Mouse (Mus musculus) heart, embryonic 11.5 days (tissue): Measurements from ENCODE around the gene Flt3. TPM values are rescaled to one million over a fixed set of nuclear protein-coding genes. Genes with fewer than 3 reads are reported as not detected.

Experiments used
- ATAC-seq: fragments of 200-750 bp; cut with Nextera tagmentation; replicated peaks from 2 replicates; pipeline ENCODE4 v1.8.0; 2017; ENCODE audit warnings: moderate library complexity; ENCODE audit not compliant: insufficient number of reproducible peaks, low FRiP score, low TSS enrichment
- H3K27ac ChIP-seq: fragments of 300-500 bp; sonication (generic); 2 replicates; pipeline ENCODE4 v1.5.1; 2014; ENCODE audit warnings: mild to moderate bottlenecking, low read depth, low read length
- H3K27me3 ChIP-seq: fragments of 300-500 bp; sonication (generic); 2 replicates; pipeline ENCODE4 v1.6.1; 2014; ENCODE audit warnings: mild to moderate bottlenecking, low read length, mixed read lengths; ENCODE audit not compliant: control insufficient read depth, insufficient read depth
- H3K36me3 ChIP-seq: fragments of 300-500 bp; sonication (generic); 2 replicates; pipeline ENCODE4 v1.6.1; 2014; ENCODE audit warnings: mild to moderate bottlenecking, low read length, moderate library complexity, mixed read lengths; ENCODE audit not compliant: control insufficient read depth, insufficient read depth
- H3K4me1 ChIP-seq: fragments of 300-500 bp; sonication (generic); 2 replicates; pipeline ENCODE4 v1.6.1; 2014; ENCODE audit warnings: low read length; ENCODE audit not compliant: control insufficient read depth, insufficient read depth
- H3K4me2 ChIP-seq: fragments of 300-500 bp; sonication (generic); 2 replicates; pipeline ENCODE4 v1.6.1; 2014; ENCODE audit warnings: mild to moderate bottlenecking, moderate library complexity
- H3K4me3 ChIP-seq: fragments of 300-500 bp; sonication (generic); 2 replicates; pipeline ENCODE4 v1.5.1; 2014; ENCODE audit warnings: low read depth, low read length
- H3K9ac ChIP-seq: fragments of 300-500 bp; sonication (generic); 2 replicates; pipeline ENCODE4 v1.6.1; 2014; ENCODE audit warnings: mild to moderate bottlenecking, low read depth, low read length, moderate library complexity
- H3K9me3 ChIP-seq: fragments of 300-500 bp; sonication (generic); replicated peaks from 2 replicates; pipeline ENCODE4 v1.6.1; 2016; ENCODE audit warnings: low read length; ENCODE audit not compliant: control insufficient read depth
- WGBS: fragments of 180-500 bp; shearing (Covaris S2); extraction: QIAGEN DNeasy Blood & Tissue Kit; methylation state at CpG from one replicate; pipeline ENCODE4 v1.1.7; 2014; ENCODE audit not compliant: insufficient replicate concordance; 5-methylcytosine and 5-hydroxymethylcytosine counted together
- polyA plus RNA-seq: library from polyadenylated mRNA; unstranded; fragments of >200 nt; fragmentation: Nextera tagmentation; extraction: Ambion mirVana; gene quantifications from 2 replicates; pipeline ENCODE4 v1.2.1, GENCODE M21; 2014

The Flt3 gene
- polyA plus RNA-seq, 1 experiment from 2014 or later: 0.10 TPM

DNA sequence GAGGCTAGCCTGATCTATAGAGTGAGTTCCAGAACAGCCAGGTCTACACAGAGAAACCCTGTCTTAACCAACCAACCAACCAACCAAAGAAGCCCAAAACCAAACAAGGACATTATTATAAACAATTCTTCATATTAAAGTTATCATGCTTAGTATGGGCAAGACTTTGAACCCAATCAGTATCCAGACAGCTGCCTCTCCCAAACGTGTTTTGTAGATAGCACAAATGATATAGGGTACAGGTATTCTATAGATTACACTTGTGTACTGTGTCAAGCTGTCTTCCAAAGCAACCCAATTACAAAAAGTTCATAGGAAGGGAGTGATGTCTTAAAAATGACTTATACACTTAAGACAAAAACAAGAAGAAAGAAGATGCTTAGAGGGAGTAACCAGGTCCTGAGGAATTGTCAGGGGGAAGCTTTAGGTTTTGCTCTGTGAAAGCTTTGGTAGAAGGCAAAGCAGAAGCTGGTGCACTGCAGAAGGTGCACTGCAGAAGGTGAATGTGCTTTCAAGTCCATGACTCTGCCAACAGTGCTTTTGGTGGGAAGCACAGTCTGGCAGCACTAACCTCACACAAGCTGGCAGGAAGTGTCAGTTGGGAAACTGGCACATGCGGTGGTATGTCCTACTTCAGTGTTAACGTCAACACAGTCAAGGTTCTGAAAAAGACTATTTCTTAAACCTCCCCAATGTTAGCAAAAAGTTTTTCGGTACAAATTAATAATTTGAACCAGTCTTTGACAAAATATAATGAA is 25.9 kb upstream of the Flt3 start:
- H3K4me2 ChIP-seq: no peak overlapping the region
- no peak overlapping the region for H3K9ac ChIP-seq
- H3K4me1 ChIP-seq: no peaks in the 10 kb centered on the region
- H3K36me3 ChIP-seq: no peaks in the 10 kb centered on the region
- no peaks in the 10 kb centered on the region for H3K9me3 ChIP-seq
- ATAC-seq: no peak
- H3K27me3 ChIP-seq: no peaks in the 10 kb centered on the region
- no peak overlapping the region for H3K4me3 ChIP-seq
- H3K27ac ChIP-seq: no peak overlapping the region
- WGBS: 75% methylated on average over 4 of the region's 4 CpGs

DNA sequence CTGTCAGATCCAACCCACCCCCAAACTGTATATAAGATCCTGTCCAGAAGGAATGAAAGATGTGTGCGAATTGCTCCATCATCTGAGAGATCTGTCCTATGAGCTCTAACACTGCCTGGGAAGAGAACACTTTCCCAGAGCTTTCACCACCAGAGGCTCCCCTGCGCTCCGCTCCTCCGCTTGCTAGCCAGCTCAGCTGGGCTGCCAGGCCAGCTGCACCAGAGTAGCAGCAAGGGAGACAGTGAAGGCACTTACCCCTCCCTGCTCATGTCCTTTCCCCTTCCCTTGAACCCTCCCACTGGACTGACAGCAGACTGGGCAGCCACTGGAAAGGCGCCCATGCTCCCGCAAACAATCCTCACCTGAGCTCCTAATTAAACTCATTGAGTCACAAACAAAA is 23.3 kb upstream of the Flt3 start:
- Histone ChIP-seq H3K36me3 (no peaks in the 10 kb centered on the region), H3K4me3 (no peak overlapping the region), H3K4me1 (peaks cover under 1% of the 10 kb centered on the region; the same call in 1 of the 2 replicates), H3K27me3 (no peaks in the 10 kb centered on the region), H3K4me2 (no peak overlapping the region), H3K9me3 (no peaks in the 10 kb centered on the region), H3K9ac (no peak overlapping the region), H3K27ac (no peak overlapping the region)
- WGBS: 26% methylated on average over 6 of the region's 6 CpGs
- ATAC-seq: no peak

DNA sequence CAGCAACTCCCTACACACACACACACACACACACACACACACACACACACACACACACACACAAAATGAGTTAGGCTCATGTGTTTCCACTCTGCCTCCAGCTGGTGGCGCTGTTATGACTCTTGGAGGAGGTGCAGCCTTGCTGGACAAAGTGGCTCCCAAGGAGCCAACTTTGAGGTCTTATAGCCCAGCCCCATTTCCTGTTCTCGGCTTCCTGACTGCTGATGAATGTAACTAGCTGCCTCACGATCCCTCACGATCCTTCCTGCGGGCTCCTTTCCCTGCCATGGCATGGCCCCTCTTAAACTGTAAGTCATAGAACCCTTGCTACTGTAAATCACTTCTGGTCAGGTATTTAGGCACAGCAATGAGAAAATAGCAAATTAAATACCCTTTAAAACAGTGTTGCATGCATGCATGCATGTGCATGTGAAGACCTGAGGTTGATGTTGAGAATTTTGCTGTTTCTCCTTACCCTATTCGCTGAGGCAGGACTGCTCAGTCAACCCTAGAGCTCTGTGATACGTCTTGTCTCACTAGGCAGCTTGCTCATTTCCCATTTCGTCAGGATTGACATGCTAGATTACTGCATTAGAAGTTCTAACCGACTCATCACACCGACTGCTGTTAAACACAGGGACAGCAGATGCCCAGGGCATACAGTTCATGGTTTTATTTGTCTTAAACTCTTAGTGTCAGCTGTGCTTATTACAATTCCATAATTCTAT is 18.3 kb upstream of the Flt3 start:
- WGBS: 26% methylated on average over 10 of the region's 10 CpGs
- Histone ChIP-seq H3K36me3 (no peaks in the 10 kb centered on the region), H3K4me3 (no peak overlapping the region), H3K27me3 (no peaks in the 10 kb centered on the region), H3K4me2 (peak overlapping the region; percentile 48), H3K4me1 (peaks cover 3% of the 10 kb centered on the region; the same call in 1 of the 2 replicates), H3K27ac (no peak overlapping the region), H3K9me3 (no peaks in the 10 kb centered on the region), H3K9ac (no peak overlapping the region)
- ATAC-seq: no peak

DNA sequence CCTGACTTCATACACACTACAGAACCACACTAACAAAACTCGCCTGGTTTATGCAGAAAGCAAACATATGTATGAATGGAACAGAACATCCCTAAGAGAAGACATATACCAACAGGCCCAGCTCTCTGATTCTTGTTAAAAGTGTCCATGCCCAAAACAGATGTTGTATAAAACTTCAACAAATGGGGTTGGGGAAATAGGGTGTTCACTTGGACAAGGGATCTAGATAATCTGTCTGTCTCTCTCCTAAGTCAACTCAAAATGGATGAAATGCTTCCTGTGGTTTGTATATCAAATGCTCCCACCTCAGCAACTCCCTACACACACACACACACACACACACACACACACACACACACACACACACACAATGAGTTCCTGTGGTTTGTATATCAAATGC is 17.7 kb upstream of the Flt3 start:
- Histone ChIP-seq H3K4me2 (no peak overlapping the region; the same call in 1 of the 2 replicates), H3K36me3 (no peaks in the 10 kb centered on the region), H3K4me3 (no peak overlapping the region), H3K4me1 (peaks cover 3% of the 10 kb centered on the region; the same call in 1 of the 2 replicates), H3K27ac (no peak overlapping the region), H3K9me3 (no peaks in the 10 kb centered on the region), H3K9ac (no peak overlapping the region), H3K27me3 (no peaks in the 10 kb centered on the region)
- ATAC-seq: no peak
- 58% methylated on average over 1 of the region's 1 CpGs for WGBS

DNA sequence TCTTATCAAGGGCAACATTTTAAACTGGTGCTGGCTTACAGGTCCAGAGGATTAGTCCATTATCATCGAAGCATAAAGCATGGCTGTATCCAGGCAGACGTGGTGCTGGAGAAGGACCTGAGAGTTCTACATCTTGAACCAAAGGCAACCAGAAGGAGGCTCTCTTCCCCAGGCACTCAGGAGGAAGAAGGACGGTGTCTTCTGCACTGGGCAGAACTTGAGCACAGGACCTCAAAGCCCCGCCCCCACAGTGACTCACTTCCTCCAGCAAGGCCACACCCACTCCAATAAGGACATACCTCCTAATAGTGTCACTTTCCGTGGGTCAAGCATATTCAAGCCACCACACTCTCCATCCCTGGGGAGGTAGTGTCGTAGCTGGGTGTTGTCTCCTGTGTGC is 10.3 kb upstream of the Flt3 start:
- Histone ChIP-seq H3K4me3 (no peak overlapping the region), H3K27ac (no peak overlapping the region), H3K4me2 (no peak overlapping the region), H3K9ac (no peak overlapping the region), H3K27me3 (no peaks in the 10 kb centered on the region), H3K4me1 (no peaks in the 10 kb centered on the region), H3K36me3 (no peaks in the 10 kb centered on the region), H3K9me3 (no peaks in the 10 kb centered on the region)
- WGBS: 81% methylated on average over 6 of the region's 6 CpGs
- no peak for ATAC-seq

DNA sequence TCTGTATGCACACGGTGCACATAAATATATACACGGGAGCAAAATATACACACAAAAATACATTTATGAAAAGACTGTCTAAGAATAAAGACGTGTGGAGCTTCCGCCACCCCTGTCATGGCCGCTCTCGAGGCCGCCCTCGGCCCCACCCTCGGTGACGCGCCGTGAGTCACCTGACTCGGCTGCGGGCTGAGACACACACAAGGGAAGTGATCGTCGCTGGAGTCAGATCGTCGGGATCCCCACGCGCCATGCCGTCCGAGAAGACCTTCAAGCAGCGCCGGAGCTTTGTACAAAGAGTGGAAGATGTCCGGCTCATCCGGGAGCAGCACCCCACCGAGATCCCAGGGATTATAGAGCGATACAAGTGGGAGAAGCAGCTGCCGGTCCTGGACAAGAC is 8.4 kb upstream of the Flt3 start:
- Histone ChIP-seq H3K9ac (no peak overlapping the region), H3K4me2 (peak overlapping the region; percentile 45), H3K9me3 (no peaks in the 10 kb centered on the region), H3K4me1 (no peaks in the 10 kb centered on the region), H3K27me3 (no peaks in the 10 kb centered on the region), H3K27ac (no peak overlapping the region), H3K4me3 (peak overlapping the region; percentile 28), H3K36me3 (no peaks in the 10 kb centered on the region)
- WGBS: 39% methylated on average over 29 of the region's 29 CpGs
- peak; percentile 65; the same call in 1 of the 2 replicates for ATAC-seq

DNA sequence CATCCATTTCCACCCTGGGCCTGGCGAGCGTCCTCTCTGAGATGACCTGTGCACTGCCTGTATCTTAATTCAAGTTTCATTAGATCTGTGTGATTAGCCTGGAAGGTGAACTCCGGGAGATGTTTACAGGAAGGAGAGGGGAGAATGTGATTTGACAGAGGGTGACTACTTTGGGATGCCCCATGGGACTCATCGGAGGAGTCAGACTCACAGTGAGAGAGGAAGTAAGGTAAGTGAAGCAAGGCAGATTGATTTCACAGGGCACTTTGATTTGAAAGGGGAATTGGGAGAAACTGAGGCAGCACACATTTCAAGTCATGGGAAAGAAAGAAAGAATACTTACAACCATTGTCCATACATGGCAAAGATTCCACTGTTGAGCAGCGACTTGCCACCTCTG is 5.8 kb upstream of the Flt3 start:
- Histone ChIP-seq H3K4me3 (no peak overlapping the region), H3K36me3 (no peaks in the 10 kb centered on the region), H3K4me2 (no peak overlapping the region), H3K9ac (no peak overlapping the region), H3K27me3 (peaks cover 13% of the 10 kb centered on the region), H3K9me3 (no peaks in the 10 kb centered on the region), H3K27ac (no peak overlapping the region), H3K4me1 (no peaks in the 10 kb centered on the region)
- 79% methylated on average over 5 of the region's 5 CpGs for WGBS
- no peak for ATAC-seq

DNA sequence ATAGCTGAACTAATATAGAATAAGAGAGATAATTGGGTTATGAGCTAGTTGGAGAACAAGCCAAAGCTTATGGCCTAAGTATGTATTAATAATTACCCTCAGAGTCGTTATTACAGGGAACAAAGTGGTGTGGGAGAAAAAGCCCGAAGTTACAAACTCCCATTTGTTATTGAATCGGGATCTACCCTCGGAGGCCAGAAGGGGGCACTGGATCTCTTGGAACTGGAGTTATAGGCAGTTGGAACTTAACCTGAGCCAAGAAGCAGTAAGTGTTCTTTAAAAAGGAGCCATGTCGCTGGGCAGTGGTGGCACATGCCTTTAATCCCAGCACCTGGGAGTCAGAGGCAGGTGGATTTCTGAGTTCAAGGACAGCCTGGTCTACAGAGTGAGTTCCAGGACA is 2.2 kb upstream of the Flt3 start:
- H3K4me1 ChIP-seq: peaks cover 6% of the 10 kb centered on the region
- H3K9ac ChIP-seq: no peak overlapping the region
- peaks cover 49% of the 10 kb centered on the region for H3K27me3 ChIP-seq
- H3K27ac ChIP-seq: no peak overlapping the region
- H3K4me2 ChIP-seq: no peak overlapping the region
- 20% methylated on average over 5 of the region's 5 CpGs for WGBS
- no peak overlapping the region for H3K4me3 ChIP-seq
- ATAC-seq: no peak
- H3K9me3 ChIP-seq: no peaks in the 10 kb centered on the region
- H3K36me3 ChIP-seq: no peaks in the 10 kb centered on the region
